Comparison of ENCODE assay signal across 15 mouse cellular contexts in genomic region chr6:55258428-55259325, GRCm38 (mm10). TPM values are rescaled to one million over a fixed set of nuclear protein-coding genes. Genes with fewer than 3 reads are reported as not detected.
DNase-seq lines count a peak whose midpoint lies in the region; ATAC-seq and TF ChIP-seq lines count a peak whose summit lies in the region.
"Had no signal": no experiment of that assay in that cellular context is flagged by ENCODE, and none has a peak within 500 bp of the region (broad histone marks: within the 10 kb centered on the region; RNA-seq: fewer than 3 reads in every experiment).

No protein-coding gene starts in this region.

- H3K27me3 ChIP-seq in embryonic facial prominence, embryonic 12.5 days, result no peaks in the 10 kb centered on the region
- no peaks in the 10 kb centered on the region for H3K27me3 ChIP-seq in limb, embryonic 12.5 days

- peaks cover 25% of the 10 kb centered on the region for H3K4me1 ChIP-seq in embryonic facial prominence, embryonic 12.5 days
- H3K4me1 ChIP-seq in limb, embryonic 12.5 days (replicated peaks), result peaks cover 40% of the 10 kb centered on the region

- H3K4me3 ChIP-seq in gastrocnemius, adult 2 months, result no peak overlapping the region
- H3K4me3 ChIP-seq in embryonic facial prominence, embryonic 12.5 days, result no peak overlapping the region
- H3K4me3 ChIP-seq in limb, embryonic 12.5 days (replicated peaks), result no peak overlapping the region
- H3K4me3 ChIP-seq: heart, embryonic 13.5 days had no signal

- peak; percentile 62 for ATAC-seq in embryonic facial prominence, embryonic 12.5 days (ENCODE audit: insufficient number of reproducible peaks, insufficient read depth, low FRiP score, low TSS enrichment)
- ATAC-seq in limb, embryonic 12.5 days (ENCODE audit: insufficient number of reproducible peaks, insufficient read depth, low FRiP score, low TSS enrichment, low read depth), result peak; percentile 54; the same call in 1 of the 2 replicates

- intact Hi-C loops in gastrocnemius, adult 2 months (cut with DNase I), result no loop called here

- 30% methylated on average over 14 of the region's 14 CpGs for WGBS in embryonic facial prominence, embryonic 12.5 days
- WGBS in limb, embryonic 12.5 days, result 56% methylated on average over 14 of the region's 14 CpGs

- TF ChIP-seq CTCF in gastrocnemius, adult 2 months (IDR thresholded peaks at IDR 0.05), result no peak

- H3K4me2 ChIP-seq in embryonic facial prominence, embryonic 12.5 days (replicated peaks), result no peak overlapping the region
- no peak overlapping the region for H3K4me2 ChIP-seq in limb, embryonic 12.5 days
- H3K4me2 ChIP-seq: heart, embryonic 13.5 days; hindbrain, embryonic 14.5 days had no signal

- no peaks in the 10 kb centered on the region for H3K9me3 ChIP-seq in embryonic facial prominence, embryonic 12.5 days
- no peaks in the 10 kb centered on the region for H3K9me3 ChIP-seq in limb, embryonic 12.5 days
- H3K9me3 ChIP-seq: heart, embryonic 13.5 days had no signal

- H3K9ac ChIP-seq in embryonic facial prominence, embryonic 12.5 days, result no peak overlapping the region
- no peak overlapping the region for H3K9ac ChIP-seq in limb, embryonic 12.5 days (replicated peaks)
- H3K9ac ChIP-seq: heart, embryonic 13.5 days; hindbrain, embryonic 14.5 days had no signal

- no peak for DNase-seq in gastrocnemius, adult 2 months
- DNase-seq in gastrocnemius, adult 8-10 months (ENCODE audit: low spot score in 2 of 2), result no peak
- peak; percentile 81 for DNase-seq in NIH3T3 (ENCODE audit: low read depth)
- no peak for DNase-seq in layer of hippocampus, adult 9-10 months (ENCODE audit: low spot score)
- no peak for DNase-seq in T-cell, adult 2 months (ENCODE audit: low spot score)
- DNase-seq: adrenal gland, postnatal 36 days; cerebellum, postnatal 14 days; gastrocnemius, postnatal 36 days; lung, adult 2 months; right cerebral cortex, postnatal 14 days; thymus, adult 18-20 months had no signal

- H3K27ac ChIP-seq in gastrocnemius, adult 2 months, result peak overlapping the region; percentile 9
- H3K27ac ChIP-seq in embryonic facial prominence, embryonic 12.5 days, result peak overlapping the region; percentile 95
- peak overlapping the region; percentile 85 for H3K27ac ChIP-seq in limb, embryonic 12.5 days
- H3K27ac ChIP-seq: heart, embryonic 13.5 days; hindbrain, embryonic 14.5 days had no signal

- H3K36me3 ChIP-seq in embryonic facial prominence, embryonic 12.5 days, result peaks cover 9% of the 10 kb centered on the region; the same call in 1 of the 2 replicates
- peaks cover 16% of the 10 kb centered on the region; the same call in 1 of the 2 replicates for H3K36me3 ChIP-seq in limb, embryonic 12.5 days
- H3K36me3 ChIP-seq: heart, embryonic 13.5 days had no signal

RNA-seq across cellular contexts. Expression of gene Mindy4, which starts 55.5 kb away (rescaled TPM):
- total RNA-seq in gastrocnemius, adult 2 months (2021), result 1 to 10 TPM; 2.7 to 3.8 TPM
- 1 to 10 TPM; 1.3 to 3.1 (median 2.2) TPM for total RNA-seq in gastrocnemius, adult 8-10 months (2022)
- polyA plus RNA-seq in embryonic facial prominence, embryonic 12.5 days (2016; fragmentation: Nextera tagmentation; extraction: Ambion mirVana), result 18.8 and 20.6 TPM in 2 replicates
- polyA plus RNA-seq in limb, embryonic 12.5 days (2016; fragmentation: Nextera tagmentation; extraction: Ambion mirVana), result 15.2 and 19.2 TPM in 2 replicates

Comparison
In these comparisons a context has a peak if more than half of its experiments do, and no peak if none do; other contexts are left out.
1. H3K27ac ChIP-seq: peak in every context shown above with its lines; median percentile 95 in embryonic facial prominence, embryonic 12.5 days; 85 in limb, embryonic 12.5 days; 9 in gastrocnemius, adult 2 months.